Mouse (Mus musculus): ENCODE data around the gene Cfap46. TPM values are rescaled to one million over a fixed set of nuclear protein-coding genes. Genes with fewer than 3 reads are reported as not detected.

Gene Cfap46
- polyA plus RNA-seq, 1 experiment from 2014 or later = 0.50 TPM

- Histone ChIP-seq H3K36me3 (ENCODE audit: control insufficient read depth, insufficient read depth, low read length) (no peaks in the 10 kb centered on the region), H3K27ac (ENCODE audit: low read depth, low read length) (no peak overlapping the region), H3K4me3 (ENCODE audit: low read depth, low read length) (no peak overlapping the region), H3K27me3 (ENCODE audit: control insufficient read depth, insufficient read depth, low read length) (peaks cover 66% of the 10 kb centered on the region), H3K9ac (ENCODE audit: low read length) (no peak overlapping the region), H3K4me2 (ENCODE audit: low read depth) (no peak overlapping the region), H3K9me3 (ENCODE audit: control insufficient read depth, low read length) (no peaks in the 10 kb centered on the region), H3K4me1 (ENCODE audit: control insufficient read depth, insufficient read depth, low read length) (no peaks in the 10 kb centered on the region)
- DNase-seq (ENCODE audit: low spot score) (peak; percentile 59), ATAC-seq (ENCODE audit: insufficient read depth, low FRiP score, low TSS enrichment) (no peak)
- 5% methylated on average over 7 of the region's 7 CpGs for WGBS
Measured at GRCm38 (mm10) chr7:139587919-139588318, 95.7 kb downstream of the Cfap46 start.

GRCm38 (mm10) chr7:139585183-139585821 lies 98.3 kb downstream of the Cfap46 start:
- H3K4me3 ChIP-seq (ENCODE audit: low read depth, low read length) = no peak overlapping the region
- ATAC-seq (ENCODE audit: insufficient read depth, low FRiP score, low TSS enrichment) (no peak), DNase-seq (ENCODE audit: low spot score) (no peak)
- no peak overlapping the region for H3K27ac ChIP-seq (ENCODE audit: low read depth, low read length)
- H3K4me2 ChIP-seq (ENCODE audit: low read depth) = no peak overlapping the region
- peaks cover 92% of the 10 kb centered on the region for H3K27me3 ChIP-seq (ENCODE audit: control insufficient read depth, insufficient read depth, low read length)
- no peaks in the 10 kb centered on the region for H3K36me3 ChIP-seq (ENCODE audit: control insufficient read depth, insufficient read depth, low read length)
- H3K9me3 ChIP-seq (ENCODE audit: control insufficient read depth, low read length) = no peaks in the 10 kb centered on the region
- WGBS = 1% methylated on average over 29 of the region's 29 CpGs
- H3K4me1 ChIP-seq (ENCODE audit: control insufficient read depth, insufficient read depth, low read length) = peaks cover 10% of the 10 kb centered on the region
- H3K9ac ChIP-seq (ENCODE audit: low read length) = no peak overlapping the region

GRCm38 (mm10) chr7:139584221-139585175 lies 99.1 kb downstream of the Cfap46 start:
- no peak overlapping the region for H3K4me3 ChIP-seq (ENCODE audit: low read depth, low read length)
- H3K9me3 ChIP-seq (ENCODE audit: control insufficient read depth, low read length) = no peaks in the 10 kb centered on the region
- ATAC-seq (ENCODE audit: insufficient read depth, low FRiP score, low TSS enrichment) (no peak), DNase-seq (ENCODE audit: low spot score) (peak; percentile 50)
- no peak overlapping the region for H3K9ac ChIP-seq (ENCODE audit: low read length)
- peaks cover 10% of the 10 kb centered on the region for H3K4me1 ChIP-seq (ENCODE audit: control insufficient read depth, insufficient read depth, low read length)
- 0 out of 2 replicates have a peak overlapping the region, but pooled peaks have one; percentile 9 for H3K4me2 ChIP-seq (ENCODE audit: low read depth)
- H3K27ac ChIP-seq (ENCODE audit: low read depth, low read length) = no peak overlapping the region
- peaks cover 95% of the 10 kb centered on the region for H3K27me3 ChIP-seq (ENCODE audit: control insufficient read depth, insufficient read depth, low read length)
- WGBS = 1% methylated on average over 52 of the region's 53 CpGs
- H3K36me3 ChIP-seq (ENCODE audit: control insufficient read depth, insufficient read depth, low read length) = no peaks in the 10 kb centered on the region

- H3K27me3 ChIP-seq (ENCODE audit: control insufficient read depth, insufficient read depth, low read length) = peaks cover 98% of the 10 kb centered on the region
- H3K9me3 ChIP-seq (ENCODE audit: control insufficient read depth, low read length) = no peaks in the 10 kb centered on the region
- no peaks in the 10 kb centered on the region for H3K36me3 ChIP-seq (ENCODE audit: control insufficient read depth, insufficient read depth, low read length)
- 6% methylated on average over 17 of the region's 17 CpGs for WGBS
- peak overlapping the region; percentile 40; the same call in 1 of the 2 replicates for H3K4me3 ChIP-seq (ENCODE audit: low read depth, low read length)
- peaks cover 10% of the 10 kb centered on the region for H3K4me1 ChIP-seq (ENCODE audit: control insufficient read depth, insufficient read depth, low read length)
- no peak overlapping the region for H3K27ac ChIP-seq (ENCODE audit: low read depth, low read length)
- ATAC-seq (ENCODE audit: insufficient read depth, low FRiP score, low TSS enrichment) = no peak
- peak; percentile 37 for DNase-seq (ENCODE audit: low spot score)
- peak overlapping the region; percentile 57 for H3K4me2 ChIP-seq (ENCODE audit: low read depth)
- no peak overlapping the region for H3K9ac ChIP-seq (ENCODE audit: low read length)
Measured at GRCm38 (mm10) chr7:139583094-139583737, 100.4 kb downstream of the Cfap46 start.

- WGBS = under 1% methylated on average over 55 of the region's 56 CpGs
- H3K27ac ChIP-seq (ENCODE audit: low read depth, low read length) = no peak within 1 kb of the TSS
- H3K4me1 ChIP-seq (ENCODE audit: control insufficient read depth, insufficient read depth, low read length) = peaks cover 10% of the 10 kb centered on the region
Measured at GRCm38 (mm10) chr7:139582595-139582994, 101.0 kb downstream of the Cfap46 start, which contains the start of gene Nkx6-2. Gene Nkx6-2 (minus strand): TSS chr7:139582797.

GRCm38 (mm10) chr7:139581801-139582571 lies 101.6 kb downstream of the Cfap46 start:
- Histone ChIP-seq H3K27me3 (ENCODE audit: control insufficient read depth, insufficient read depth, low read length) (peaks cover 100% of the 10 kb centered on the region), H3K9ac (ENCODE audit: low read length) (peak overlapping the region; percentile 26), H3K27ac (ENCODE audit: low read depth, low read length) (no peak overlapping the region), H3K9me3 (ENCODE audit: control insufficient read depth, low read length) (no peaks in the 10 kb centered on the region), H3K4me1 (ENCODE audit: control insufficient read depth, insufficient read depth, low read length) (peaks cover 10% of the 10 kb centered on the region), H3K4me2 (ENCODE audit: low read depth) (peak overlapping the region; percentile 57), H3K4me3 (ENCODE audit: low read depth, low read length) (peak overlapping the region; percentile 40), H3K36me3 (ENCODE audit: control insufficient read depth, insufficient read depth, low read length) (no peaks in the 10 kb centered on the region)
- under 1% methylated on average over 79 of the region's 82 CpGs for WGBS
- peak; percentile 48 for ATAC-seq (ENCODE audit: insufficient read depth, low FRiP score, low TSS enrichment)
- DNase-seq (ENCODE audit: low spot score) = peak; percentile 57

More at GRCm38 (mm10) chr7:139582595-139582994, 101.0 kb downstream of the Cfap46 start, which contains the start of gene Nkx6-2:
- Histone ChIP-seq H3K9ac (ENCODE audit: low read length) (peak within 1 kb of the TSS; percentile 26), H3K36me3 (ENCODE audit: control insufficient read depth, insufficient read depth, low read length) (no peaks in the 10 kb centered on the region), H3K4me3 (ENCODE audit: low read depth, low read length) (peak within 1 kb of the TSS; percentile 40), H3K4me2 (ENCODE audit: low read depth) (peak within 1 kb of the TSS; percentile 57), H3K9me3 (ENCODE audit: control insufficient read depth, low read length) (no peaks in the 10 kb centered on the region), H3K27me3 (ENCODE audit: control insufficient read depth, insufficient read depth, low read length) (peaks cover 100% of the 10 kb centered on the region)
- DNase-seq (ENCODE audit: low spot score) (peak; percentile 85), ATAC-seq (ENCODE audit: insufficient read depth, low FRiP score, low TSS enrichment) (peak; percentile 84)

- peaks cover 99% of the 10 kb centered on the region for H3K27me3 ChIP-seq (ENCODE audit: control insufficient read depth, insufficient read depth, low read length)
- no peak overlapping the region for H3K9ac ChIP-seq (ENCODE audit: low read length)
- ATAC-seq (ENCODE audit: insufficient read depth, low FRiP score, low TSS enrichment) (no peak), DNase-seq (ENCODE audit: low spot score) (peak; percentile 54)
- no peak overlapping the region for H3K27ac ChIP-seq (ENCODE audit: low read depth, low read length)
- WGBS = under 1% methylated on average over 76 of the region's 78 CpGs
- no peaks in the 10 kb centered on the region for H3K36me3 ChIP-seq (ENCODE audit: control insufficient read depth, insufficient read depth, low read length)
- H3K4me1 ChIP-seq (ENCODE audit: control insufficient read depth, insufficient read depth, low read length) = peaks cover 10% of the 10 kb centered on the region
- H3K9me3 ChIP-seq (ENCODE audit: control insufficient read depth, low read length) = no peaks in the 10 kb centered on the region
- peak overlapping the region; percentile 57 for H3K4me2 ChIP-seq (ENCODE audit: low read depth)
- peak overlapping the region; percentile 40 for H3K4me3 ChIP-seq (ENCODE audit: low read depth, low read length)
Measured at GRCm38 (mm10) chr7:139580851-139581775, 102.5 kb downstream of the Cfap46 start.

Data from neural tube, embryonic 11.5 days (tissue).